Mouse (Mus musculus) inflammation-experienced regulatory T-cells, adult 6 months (primary cell): Measurements from ENCODE around the gene Cpne4. TPM values are rescaled to one million over a fixed set of nuclear protein-coding genes. Genes with fewer than 3 reads are reported as not detected.

ENCODE experiments used
- ATAC-seq: one replicate; pipeline ENCODE4 v1.8.0; 2017
- polyA plus RNA-seq, 3 experiments: library from polyadenylated mRNA; unstranded; fragments of 100-300 nt; shearing (Covaris generic); gene quantifications; one replicate each; pipeline ENCODE4 v1.2.1; 2017

Gene Cpne4
- polyA plus RNA-seq, result not detected

DNA sequence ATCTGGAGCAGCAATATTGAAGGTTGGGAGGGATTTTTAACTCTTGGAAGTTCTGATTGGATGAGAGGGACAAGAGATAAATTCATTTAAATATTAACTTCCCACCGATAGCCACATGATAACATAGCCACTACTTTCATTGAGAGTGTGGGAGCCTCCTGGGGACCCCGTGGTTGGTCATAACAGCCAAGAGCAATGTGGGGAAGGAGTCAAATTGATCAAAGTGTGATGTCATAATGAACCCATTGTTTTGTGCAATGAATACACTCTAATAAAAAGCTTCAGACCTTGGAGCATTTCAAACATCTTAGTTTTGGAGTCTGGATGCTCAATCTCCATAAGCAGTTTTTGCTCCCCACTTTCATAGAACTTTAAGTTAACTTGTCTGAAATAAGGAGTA, at the start of gene Cpne4:
Gene Cpne4, plus strand, starts transcription at position 301 of the 400 bp plus-strand sequence.
- ATAC-seq, result no peak

DNA sequence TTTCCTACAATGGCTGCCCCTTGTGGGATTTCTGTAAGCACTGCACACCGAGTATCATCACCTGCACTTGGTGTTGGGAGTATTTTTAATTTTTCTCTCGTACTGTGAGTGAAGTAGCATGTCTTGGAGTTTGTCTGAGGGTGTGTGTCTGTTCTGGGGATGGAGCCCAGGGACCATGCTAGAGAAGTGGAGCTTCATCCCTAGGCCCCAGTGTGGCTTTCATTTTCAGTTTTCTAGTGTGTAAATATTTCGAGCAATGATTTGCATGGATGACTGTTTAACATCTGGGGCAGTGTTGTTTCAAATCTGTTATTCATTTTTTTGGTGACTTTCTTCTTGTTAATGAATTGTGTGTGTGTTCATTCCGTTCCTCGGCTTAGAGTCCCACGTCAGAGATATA, 31.9 kb upstream of the Cpne4 start:
- no peak for ATAC-seq

DNA sequence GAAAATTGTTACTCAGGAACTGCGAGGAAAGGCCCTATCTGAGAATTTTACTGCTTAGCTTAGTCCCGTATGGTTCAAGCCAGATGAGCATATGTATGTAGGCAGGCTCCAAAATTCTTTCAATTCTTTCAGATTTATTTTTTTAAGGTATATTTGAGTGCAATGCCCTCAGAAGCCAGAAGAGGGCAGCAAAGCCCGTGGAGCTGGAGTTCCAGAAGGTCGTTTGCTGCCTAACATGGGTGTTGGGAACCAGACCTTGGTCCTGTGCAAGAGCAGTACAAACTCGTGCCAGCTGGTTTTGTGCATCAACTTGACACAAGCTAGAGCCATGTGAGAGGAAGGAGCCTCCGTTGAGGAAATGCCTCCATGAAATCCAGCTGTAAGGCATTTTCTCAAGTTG, 11.6 kb upstream of the Cpne4 start:
- no peak for ATAC-seq

DNA sequence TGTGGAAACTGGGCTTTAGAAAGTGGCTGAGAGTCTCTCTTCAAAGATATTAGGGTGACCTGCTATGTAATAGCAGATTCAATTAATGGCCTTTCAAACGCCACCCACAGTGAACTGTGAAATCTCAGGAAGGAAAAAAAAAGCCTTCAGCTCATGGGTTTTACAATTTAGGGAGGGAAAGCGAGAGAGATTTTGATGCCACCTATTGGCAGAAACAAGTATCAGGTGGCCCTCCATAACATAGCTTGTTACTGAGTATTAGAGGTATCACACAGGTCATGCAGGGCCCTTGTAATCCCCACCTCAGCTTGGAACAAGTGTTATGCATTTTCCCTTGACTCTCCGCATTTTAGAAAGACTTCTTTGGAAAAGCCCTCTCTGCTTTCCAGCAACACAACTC, 18.7 kb downstream of the Cpne4 start:
- ATAC-seq, result no peak

DNA sequence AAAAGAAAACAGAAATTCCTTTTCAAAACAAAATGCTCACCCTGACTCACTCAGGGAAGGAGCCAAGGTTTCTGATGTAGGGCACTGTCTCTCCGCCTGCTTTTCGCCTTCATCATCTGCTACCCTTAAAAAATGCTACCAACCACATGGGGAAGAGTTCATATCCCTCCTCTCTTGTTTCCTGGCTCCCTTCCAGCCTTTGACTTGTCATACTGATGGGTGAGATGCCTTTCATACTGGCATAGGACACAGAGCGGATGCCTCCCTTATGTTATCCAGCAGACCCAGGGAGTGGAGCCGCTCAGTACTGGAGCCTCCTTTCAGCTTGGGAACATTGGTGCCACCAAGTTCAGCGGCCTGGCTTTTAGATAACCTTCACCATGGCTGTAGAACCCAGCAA, 19.4 kb downstream of the Cpne4 start:
- no peak for ATAC-seq

DNA sequence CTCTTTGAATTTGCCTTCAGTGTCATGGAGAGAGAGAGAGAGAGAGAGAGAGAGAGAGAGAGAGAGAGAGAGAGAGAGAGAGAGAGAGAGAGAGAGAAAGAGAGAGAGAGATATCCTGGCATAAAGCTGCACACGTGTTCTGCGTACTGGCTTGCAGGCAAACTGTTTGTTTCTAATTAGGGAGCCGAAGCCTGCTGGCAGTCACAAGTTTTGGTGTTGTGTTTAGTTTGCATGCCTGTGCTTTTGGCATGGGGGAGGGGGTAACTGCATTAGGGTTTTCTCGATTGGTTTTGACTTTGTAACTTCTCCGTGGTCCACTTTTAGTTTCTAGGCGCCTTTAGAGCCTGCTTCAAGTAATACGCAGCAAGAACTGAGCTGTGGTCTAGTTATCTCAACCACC, 20.0 kb downstream of the Cpne4 start:
- no peak for ATAC-seq

DNA sequence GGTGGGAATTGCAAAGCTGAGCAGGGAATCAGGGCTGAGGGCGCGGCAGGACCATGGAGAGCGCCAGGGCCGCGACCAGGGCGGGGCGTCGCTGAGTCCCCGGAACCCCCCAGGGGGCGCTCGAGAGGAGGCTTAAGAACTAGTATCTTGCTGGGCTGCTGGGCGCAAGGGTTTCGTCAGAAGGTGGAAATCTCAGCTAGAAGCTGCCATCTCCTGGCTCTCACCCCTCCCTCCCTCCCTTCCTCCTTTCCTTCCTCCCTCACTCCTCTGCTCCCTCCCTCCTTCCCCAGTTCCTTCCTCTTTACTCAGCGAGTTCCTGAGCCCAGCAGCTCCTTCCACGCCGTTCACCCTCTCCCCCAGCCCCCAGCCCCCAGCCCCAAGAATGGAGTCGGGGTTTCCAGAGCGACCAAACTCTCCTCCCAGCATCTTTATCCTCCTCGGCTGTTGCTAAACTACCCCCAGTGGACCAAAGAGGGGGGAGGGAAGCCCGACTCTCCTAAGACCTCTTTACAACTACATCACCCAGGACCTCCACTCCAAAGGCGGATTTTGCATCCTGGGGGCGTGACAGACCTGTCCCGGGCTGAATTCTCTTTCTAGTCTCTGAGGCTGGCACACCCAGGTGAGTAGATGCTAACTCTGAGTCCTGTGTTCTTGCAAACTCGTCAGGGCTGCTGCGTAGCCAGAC, 22.5 kb downstream of the Cpne4 start:
- ATAC-seq, result no peak

DNA sequence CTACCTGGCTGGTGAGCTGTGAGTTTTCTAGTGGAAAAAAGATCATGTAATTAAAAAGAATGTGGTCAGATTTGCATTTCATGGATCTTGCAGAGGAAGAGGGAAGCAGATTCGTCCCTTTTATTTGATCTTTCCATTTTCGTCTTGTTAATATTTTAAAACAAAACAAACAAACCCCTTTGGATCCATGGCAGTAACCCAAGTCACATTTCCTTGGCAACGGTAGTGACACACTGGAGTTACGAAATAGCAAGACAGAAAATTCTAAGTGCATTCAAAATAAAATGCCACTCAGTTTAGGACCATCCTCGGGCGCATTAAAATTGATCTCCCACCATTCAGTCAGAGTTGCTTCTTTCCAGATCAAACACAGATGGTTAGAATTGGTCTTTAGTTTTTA, 25.8 kb downstream of the Cpne4 start:
- no peak for ATAC-seq

DNA sequence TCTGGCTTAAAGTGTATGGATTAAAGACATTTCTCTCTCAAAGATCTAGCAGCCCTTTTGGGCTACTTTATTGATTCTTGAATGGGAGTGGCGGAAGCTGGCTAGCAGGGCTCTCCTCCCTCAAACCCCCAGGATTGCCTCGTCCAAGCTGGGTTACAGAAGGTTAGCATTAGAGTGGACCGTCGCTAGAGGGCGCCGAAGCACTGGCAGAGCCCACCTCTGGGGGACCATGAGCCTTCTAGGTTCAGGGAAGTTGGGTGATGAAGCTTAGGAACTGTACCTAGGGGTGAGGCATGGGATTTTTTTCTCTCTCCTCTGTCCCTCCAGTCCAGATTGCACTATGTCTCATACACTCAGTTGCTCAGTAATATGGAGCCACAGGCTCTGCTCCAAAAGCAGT, 27.4 kb downstream of the Cpne4 start:
- no peak for ATAC-seq

DNA sequence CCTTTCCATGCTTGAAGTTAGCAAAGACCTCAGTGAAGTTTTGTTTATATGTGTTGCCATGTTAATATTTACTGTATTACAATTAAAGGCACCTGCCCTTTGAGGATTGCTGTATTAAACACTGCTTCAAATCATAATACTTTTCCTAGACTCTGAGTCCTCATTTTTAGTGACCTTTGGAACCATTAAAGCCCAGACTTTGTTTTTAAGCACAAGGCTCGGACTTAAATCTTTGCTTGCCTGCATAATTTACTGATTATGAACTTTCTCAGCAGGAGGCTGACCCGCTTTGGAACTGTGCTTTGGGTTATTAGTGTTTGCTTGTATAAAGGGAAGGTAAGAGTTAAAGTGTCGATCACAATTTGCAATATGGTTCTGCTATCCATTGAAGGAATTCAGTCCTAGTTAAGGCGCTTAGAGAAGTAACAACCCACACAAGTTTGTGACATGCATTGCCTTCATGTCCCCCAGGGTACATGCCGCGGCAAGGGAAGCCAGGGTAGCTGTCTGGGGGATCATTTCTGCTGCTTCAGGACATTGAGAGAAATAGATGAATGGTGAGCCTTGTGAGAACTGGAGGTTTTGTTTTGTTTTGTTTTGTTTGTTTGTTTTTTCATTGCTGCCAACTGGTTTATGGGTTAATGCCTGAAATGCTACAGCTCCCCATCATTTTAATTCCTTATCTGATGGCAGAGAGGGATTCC, 35.0 kb downstream of the Cpne4 start:
- ATAC-seq, result no peak

DNA sequence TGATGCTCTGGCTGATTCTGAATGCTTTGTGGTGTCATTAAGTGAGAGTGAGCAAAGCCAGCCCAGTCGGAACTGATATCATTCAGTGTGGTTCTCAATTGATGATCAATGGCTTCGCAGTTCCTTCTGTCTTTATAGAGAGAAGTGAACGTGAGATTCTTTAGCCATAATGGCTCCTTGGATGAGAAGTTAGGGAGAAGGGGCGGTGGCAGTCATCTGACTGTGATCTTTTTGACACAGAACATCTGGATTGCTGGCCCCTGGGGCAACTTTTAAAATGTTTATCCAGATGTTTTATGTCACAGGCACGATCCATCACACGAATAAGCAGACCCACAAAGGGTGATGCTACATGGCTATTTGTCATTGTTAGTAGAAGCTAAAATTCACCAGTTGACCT, 35.6 kb downstream of the Cpne4 start:
- no peak for ATAC-seq

DNA sequence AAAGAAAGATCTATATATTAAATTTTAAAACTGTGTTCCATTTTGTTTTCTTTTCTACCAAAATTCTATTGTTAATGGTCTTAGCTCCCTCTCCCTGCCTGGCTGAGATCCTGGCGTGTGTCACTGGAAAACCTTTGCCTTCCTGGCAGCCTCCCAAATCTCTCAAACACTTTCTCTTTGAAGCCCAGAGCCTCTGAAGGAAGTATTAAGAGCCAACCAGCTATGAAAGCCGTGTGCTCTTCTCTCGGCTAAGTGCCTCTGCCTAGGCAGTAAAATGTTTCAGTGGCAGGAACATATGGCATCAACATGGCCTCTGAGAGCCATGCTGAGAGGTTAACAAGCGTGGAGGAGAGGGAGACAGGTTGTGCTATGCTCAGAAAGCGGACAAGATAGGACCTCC, 47.5 kb downstream of the Cpne4 start:
- no peak for ATAC-seq

DNA sequence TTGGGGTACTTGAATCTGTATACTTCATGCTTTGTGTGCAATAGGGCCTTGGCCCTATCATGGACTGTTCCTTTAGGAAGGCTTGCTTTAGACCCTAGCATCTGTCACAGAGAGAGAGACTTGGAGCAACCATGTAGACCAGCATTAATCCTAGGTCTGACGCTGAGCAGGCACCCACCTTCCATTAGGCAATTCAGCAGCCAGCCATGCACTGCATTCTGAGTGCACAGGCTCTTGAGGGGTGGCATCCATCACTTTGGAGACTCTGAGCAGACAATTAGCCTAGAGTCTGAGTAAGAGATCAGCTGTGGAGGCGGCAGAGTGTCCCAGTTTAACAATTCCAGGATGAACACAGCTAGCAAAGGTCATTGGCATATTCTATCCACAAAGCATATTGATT, 47.9 kb downstream of the Cpne4 start:
- no peak for ATAC-seq

DNA sequence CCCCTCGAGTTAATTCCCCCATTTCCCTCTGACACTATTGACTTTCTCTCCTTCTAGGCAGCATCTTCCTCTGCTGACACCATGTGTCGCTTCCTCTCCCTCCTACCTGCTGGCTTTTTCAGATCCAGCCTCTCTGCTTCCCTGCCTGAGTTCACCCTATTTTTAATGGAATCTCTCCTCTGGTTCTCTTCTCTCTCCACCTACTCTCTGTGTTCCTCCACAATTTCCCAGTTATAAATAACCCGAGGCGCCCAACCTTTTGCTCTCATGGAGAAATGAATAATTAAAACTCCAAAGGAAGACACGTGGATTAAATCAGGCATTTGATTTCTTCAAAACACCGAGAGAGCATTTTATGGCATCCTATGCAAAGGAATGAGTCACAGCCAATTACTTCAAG, 65.4 kb downstream of the Cpne4 start:
- ATAC-seq, result no peak

DNA sequence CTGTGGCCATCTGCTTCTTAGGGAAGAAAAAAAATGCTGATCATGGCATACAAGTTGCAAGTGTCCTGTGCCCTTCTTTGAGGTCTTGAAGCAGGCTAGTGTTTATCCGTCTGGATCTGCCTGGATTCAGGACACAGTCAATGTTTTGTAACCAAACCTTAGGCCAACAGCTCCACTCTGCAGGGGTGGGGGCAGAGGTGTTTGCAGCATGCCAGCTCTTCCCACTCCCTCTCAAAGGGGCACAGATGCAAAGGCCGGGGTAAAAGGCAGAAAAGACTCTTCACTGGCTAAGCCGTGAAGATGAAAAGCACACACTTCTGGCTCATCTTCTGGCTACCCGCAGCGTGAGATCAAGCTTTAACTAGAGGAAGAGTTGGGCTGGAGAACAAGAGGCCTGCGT, 69.6 kb downstream of the Cpne4 start:
- ATAC-seq, result no peak

DNA sequence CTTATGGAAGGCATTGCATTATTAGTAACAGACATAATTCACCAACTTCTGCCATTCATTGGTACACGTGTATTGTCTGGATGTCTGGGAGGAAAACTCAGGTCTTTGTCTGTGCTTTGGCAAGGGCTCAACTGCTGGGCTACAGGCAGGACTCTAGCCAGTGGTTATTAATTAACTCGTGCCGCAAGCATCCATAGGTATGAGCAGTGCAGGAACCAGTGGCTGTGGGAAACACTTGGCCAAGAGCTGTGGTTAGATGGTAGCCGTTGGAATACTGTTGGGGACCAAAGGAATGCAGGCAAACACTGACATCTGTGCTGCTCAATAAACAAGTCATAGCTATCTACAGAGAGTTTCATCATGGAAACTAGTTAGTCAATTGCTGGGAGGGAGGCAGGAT, 76.5 kb downstream of the Cpne4 start:
- no peak for ATAC-seq

DNA sequence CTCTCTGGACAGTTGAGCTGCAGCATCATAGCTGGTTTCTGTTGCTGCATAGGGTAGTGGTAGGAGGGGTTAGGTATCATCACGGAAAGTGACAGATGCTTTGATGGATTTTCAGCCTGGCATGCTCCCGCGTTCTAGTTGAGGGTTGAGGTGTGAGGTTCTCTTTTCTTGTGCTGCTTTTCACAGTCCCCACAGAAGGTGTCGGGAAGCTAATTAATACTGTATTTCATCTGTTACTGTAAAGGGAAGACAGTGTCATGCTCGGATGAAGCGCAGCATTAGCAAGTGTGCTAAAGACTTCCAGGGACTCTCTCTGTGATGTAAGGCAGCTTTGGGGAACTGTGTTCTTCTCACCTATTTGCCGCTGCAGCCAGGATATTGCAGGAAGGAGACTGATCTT, 80.7 kb downstream of the Cpne4 start:
- no peak for ATAC-seq

DNA sequence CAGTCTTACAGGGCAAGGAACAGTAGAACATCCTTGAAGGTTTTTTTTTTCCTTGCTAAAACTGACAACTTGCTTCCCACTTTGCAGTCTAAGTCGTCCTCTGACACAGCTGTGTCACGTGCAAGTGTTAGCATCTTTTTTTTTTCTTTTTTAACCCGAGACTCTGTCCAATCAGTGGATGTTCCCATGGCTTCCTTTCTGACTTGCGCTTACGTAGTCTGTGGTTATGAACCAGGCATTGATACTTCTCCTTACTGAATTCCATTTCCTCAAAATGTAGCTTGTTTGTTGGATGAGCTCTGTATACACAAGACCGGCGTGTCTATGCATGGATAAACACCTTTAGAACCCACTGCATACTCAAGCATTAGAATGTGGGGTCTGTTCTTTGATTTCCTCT, 82.2 kb downstream of the Cpne4 start:
- no peak for ATAC-seq

DNA sequence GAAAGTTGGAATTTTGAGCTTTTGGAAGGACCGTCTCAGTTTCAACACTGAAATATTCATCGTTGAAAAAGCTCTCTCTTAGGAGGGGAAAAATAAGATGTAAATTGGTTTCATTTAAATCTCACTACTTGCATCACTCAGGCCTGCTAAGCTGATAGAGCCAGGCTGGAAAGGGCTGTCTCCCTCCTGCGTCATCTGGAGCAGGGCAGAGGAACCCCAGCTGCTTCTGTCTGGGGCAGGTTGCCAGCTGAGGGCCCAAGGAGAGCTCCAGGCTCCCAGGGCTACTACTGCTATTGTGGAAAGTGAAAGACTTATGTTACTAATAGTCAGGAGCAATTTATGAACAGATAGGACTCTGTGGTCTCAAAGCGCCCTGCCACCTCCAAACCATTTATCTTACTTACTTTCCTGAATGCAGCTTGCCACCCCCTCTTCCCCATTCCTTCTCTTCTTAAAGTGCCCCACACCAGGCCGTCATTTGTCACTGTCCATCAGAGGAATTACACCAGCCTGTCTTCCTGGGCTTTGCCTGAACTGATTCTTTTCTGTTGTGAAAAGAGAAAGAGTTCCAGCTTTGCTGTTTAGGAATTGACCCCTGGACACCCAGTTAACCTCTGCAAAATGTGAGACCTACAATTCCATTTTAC, 99.4 kb downstream of the Cpne4 start:
- no peak for ATAC-seq

DNA sequence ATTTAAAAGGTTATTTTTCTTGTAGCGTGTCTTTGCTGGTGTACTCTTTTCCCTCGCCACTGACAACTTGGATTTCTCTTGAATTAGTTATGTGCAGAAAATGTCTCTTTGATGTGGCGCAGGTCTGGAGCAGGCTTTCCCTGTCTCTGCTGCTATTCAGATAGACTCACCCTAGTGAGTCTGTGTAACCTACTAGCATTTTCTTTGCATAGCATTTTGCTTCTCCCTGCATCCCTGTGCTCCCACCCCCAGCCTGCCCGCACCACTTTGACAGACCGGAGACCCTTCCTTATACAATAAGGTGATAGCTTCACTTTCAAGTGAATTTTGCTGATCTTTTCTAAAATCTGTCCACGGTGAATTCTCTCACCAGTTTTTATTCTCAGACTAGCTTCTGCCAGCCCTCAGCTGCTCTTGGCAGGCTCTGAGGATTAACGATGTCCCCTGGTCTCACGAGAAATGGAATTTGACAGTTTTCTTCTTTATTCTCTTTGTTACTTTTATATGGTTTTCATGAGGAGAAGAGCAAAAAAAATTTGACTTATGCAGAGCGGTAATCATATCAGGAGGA, 105.7 kb downstream of the Cpne4 start:
- ATAC-seq, result no peak

DNA sequence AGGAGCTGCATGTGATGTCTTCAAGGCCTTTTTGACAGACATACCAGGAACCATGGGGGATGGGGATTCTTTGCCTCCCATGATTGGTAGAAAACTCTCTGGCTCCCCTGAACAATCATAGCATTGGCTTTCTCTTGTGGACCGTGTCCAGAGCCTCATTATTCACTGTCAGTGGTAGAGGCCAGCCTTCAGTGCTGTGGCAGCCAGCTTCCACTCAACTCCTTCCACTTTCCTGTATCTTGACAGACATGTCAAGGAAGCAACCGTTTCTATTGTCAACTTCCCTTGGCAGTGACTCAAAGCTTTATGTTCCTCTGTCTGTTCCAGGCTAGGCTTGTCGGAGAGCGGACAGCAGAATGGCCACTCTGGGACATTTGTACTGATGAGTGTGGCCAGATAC, 112.7 kb downstream of the Cpne4 start:
- no peak for ATAC-seq

DNA sequence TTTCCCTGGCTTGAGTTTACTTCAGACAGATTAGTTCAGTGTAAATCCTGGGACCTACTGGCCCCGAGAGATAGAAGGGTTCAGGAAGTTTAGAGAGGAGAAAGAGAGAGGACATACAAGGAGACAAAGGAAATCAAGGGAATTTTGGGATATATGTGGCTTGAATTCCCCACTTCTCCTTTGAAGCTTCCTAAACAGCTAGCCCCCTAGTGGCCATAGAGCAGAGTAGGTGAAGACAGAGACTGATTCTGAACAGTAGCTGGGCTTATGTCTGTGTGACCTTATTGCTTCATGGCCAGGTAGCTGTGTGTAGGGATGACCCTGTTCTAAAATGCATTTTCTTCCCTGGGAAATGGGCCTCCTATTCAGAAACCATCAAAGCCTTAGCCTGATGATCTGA, 129.6 kb downstream of the Cpne4 start:
- ATAC-seq, result no peak

DNA sequence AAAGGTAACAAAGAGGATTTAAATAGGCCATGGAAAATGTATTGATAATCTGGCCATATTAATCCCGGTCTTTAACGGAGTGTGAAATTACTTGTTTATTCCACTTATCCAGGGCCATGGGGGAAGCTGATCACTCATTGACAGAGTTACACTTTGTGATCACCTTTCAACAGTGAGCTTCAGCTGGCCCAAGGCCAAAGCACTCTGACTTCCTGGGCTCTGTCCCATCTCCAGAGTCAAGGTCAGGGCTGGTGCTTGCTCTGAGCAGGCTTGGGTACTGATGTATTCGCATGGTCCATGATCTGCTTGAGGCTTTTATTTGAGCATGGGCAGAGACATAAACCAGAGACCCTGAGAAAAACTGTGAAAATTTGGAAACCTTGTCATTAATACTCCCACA, 131.5 kb downstream of the Cpne4 start:
- ATAC-seq, result no peak

DNA sequence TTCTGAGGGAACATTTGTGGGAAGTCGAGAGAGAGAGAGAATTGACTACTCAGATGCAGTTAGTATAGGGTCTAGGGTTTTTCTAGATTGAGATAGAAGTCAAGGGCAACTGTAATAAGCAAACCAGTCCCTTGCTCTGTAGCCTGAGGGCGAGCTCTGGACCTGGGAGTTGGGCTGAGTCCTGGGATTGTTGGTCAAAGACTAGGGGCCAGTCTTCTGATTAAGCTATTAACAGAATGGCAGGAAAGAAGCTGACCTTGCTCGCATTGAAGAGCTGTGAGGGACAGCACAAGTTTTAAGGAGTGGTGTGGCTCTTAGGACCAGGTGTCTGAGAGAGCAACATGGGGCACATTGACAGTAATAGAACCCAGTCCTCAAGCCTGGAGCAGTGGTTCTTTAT, 140.0 kb downstream of the Cpne4 start:
- ATAC-seq, result no peak
